Mouse (Mus musculus) neural tube, embryonic 12.5 days (tissue): Measurements from ENCODE around the gene Nif3l1. TPM values are rescaled to one million over a fixed set of nuclear protein-coding genes. Genes with fewer than 3 reads are reported as not detected.
A peak's percentile ranks its signal among the peaks of the same experiment; 100 is the strongest.

Experiments
- ATAC-seq: fragments of 200-750 bp; cut with Nextera tagmentation; 2 replicates; pipeline ENCODE4 v1.8.0; 2017; ENCODE audit warnings: low read depth, mild to moderate bottlenecking, moderate TSS enrichment, moderate library complexity; ENCODE audit not compliant: low FRiP score
- H3K27ac ChIP-seq: fragments of 300-500 bp; sonication (generic); 2 replicates; pipeline ENCODE4 v1.5.1; 2016
- H3K27me3 ChIP-seq: fragments of 300-500 bp; sonication (generic); replicated peaks from 2 replicates; pipeline ENCODE4 v1.6.1; 2016; ENCODE audit warnings: mild to moderate bottlenecking
- H3K36me3 ChIP-seq: fragments of 300-500 bp; sonication (generic); 2 replicates; pipeline ENCODE4 v1.6.1; 2016; ENCODE audit warnings: mild to moderate bottlenecking
- H3K4me1 ChIP-seq: fragments of 300-500 bp; sonication (generic); 2 replicates; pipeline ENCODE4 v1.6.1; 2016
- H3K4me2 ChIP-seq: fragments of 300-500 bp; sonication (generic); replicated peaks from 2 replicates; pipeline ENCODE4 v1.6.1; 2016; ENCODE audit warnings: mild to moderate bottlenecking
- H3K4me3 ChIP-seq: fragments of 300-500 bp; sonication (generic); 2 replicates; pipeline ENCODE4 v1.5.1; 2016
- H3K9ac ChIP-seq: fragments of 300-500 bp; sonication (generic); 2 replicates; pipeline ENCODE4 v1.6.1; 2016; ENCODE audit warnings: mild to moderate bottlenecking
- H3K9me3 ChIP-seq: fragments of 300-500 bp; sonication (generic); 2 replicates; pipeline ENCODE4 v1.6.1; 2016; ENCODE audit warnings: mild to moderate bottlenecking
- WGBS: fragments of 180-500 bp; shearing (Covaris S2); methylation state at CpG from one replicate; pipeline ENCODE4 v1.1.7; 2016; 5-methylcytosine and 5-hydroxymethylcytosine counted together
- polyA plus RNA-seq: library from polyadenylated mRNA; unstranded; fragments of >200 nt; fragmentation: Nextera tagmentation; extraction: Ambion mirVana; gene quantifications from 2 replicates; pipeline ENCODE4 v1.2.1, GENCODE M21; 2016

The Nif3l1 gene
- polyA plus RNA-seq, 1 experiment from 2014 or later, result 60.4 TPM

DNA sequence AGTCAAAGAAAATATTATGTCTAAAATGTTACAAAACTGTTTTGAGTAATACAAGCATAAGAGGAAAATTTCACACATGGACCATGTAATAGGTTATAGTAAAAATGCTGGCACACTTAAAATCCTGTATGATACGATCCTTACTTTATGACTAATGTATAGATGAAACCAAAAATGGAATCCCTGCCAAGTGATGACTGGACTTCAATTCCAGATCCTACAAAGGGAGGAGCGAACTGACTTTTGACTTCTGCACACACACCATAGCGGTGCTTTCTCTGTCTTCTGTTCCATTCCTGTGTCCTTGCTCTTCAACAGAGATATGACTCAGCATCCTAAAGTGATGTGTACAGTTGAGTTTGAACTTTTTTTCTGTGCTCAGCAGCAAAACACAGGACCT, 15.6 kb downstream of the Nif3l1 start:
- Histone ChIP-seq H3K9ac (no peak overlapping the region), H3K9me3 (no peaks in the 10 kb centered on the region), H3K36me3 (peaks cover 89% of the 10 kb centered on the region), H3K4me1 (no peaks in the 10 kb centered on the region), H3K27me3 (no peaks in the 10 kb centered on the region), H3K4me2 (no peak overlapping the region), H3K4me3 (no peak overlapping the region), H3K27ac (no peak overlapping the region)
- 94% methylated on average over 3 of the region's 3 CpGs for WGBS
- no peak for ATAC-seq

DNA sequence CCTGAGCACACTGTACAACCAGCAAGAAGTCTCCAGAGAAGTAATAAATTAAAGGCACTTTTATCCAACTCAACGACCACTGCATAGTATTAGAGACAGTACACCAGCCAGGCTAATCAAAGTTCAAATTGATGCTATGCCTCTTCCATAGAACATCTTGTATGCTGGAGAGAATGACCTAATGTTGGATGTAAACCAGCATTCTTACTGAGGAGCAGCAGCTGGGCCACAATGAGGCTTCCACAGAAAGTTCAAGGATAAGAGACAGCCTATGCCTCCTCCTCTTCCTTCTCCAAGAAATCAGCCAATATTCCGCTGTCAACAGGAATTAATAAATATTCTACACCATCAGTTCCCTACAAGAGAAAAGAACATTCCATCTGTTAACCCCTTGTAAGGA, 19.0 kb downstream of the Nif3l1 start:
- Histone ChIP-seq H3K36me3 (peaks cover 74% of the 10 kb centered on the region), H3K9ac (no peak overlapping the region), H3K4me2 (no peak overlapping the region), H3K27ac (no peak overlapping the region), H3K9me3 (no peaks in the 10 kb centered on the region), H3K4me3 (no peak overlapping the region), H3K4me1 (no peaks in the 10 kb centered on the region), H3K27me3 (no peaks in the 10 kb centered on the region)
- ATAC-seq, result no peak
- 86% methylated on average over 2 of the region's 2 CpGs for WGBS

DNA sequence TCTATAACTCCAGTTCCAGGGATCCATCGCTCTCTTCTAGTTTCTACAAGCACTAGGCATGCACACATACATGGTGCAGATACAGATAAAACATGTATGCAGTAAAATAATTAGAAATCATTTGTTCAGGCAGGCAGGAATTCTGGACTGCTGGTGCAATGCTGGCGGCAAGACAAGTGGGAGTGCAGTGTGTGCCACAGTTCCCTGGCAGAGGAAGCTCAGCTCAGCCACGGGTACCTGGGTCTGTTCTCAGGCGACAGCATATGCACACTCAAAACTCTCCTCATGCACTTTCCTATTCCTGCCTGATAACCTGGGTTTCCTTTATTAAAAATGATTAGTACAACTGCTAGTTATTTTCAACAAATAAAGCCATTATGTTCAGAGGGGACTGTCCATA, 20.1 kb downstream of the Nif3l1 start:
- peaks cover 79% of the 10 kb centered on the region for H3K36me3 ChIP-seq
- no peaks in the 10 kb centered on the region for H3K27me3 ChIP-seq
- WGBS, result 94% methylated on average over 4 of the region's 4 CpGs

DNA sequence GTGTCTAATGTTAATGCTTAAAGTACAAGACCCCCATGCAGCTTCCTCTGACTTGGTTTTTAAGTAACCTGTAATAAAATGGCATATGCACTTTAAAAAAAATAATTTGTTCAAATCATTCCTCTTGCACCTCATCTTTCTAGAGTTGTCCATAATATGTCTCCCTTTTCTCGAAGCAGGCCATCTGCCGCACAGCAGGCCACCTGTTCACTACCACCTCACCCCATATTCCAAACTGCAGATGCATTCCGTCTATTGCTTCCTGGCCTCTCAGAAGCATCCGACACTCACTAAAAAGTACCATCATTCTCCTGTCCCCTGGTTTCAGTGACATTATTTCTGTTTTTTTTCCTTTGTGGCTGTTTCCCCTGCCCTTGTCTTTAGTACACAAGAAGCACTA, 20.6 kb downstream of the Nif3l1 start:
- 93% methylated on average over 4 of the region's 4 CpGs for WGBS
- Histone ChIP-seq H3K4me2 (no peak overlapping the region), H3K4me1 (no peaks in the 10 kb centered on the region), H3K27ac (no peak overlapping the region), H3K4me3 (no peak overlapping the region), H3K27me3 (no peaks in the 10 kb centered on the region), H3K36me3 (peaks cover 80% of the 10 kb centered on the region), H3K9ac (no peak overlapping the region), H3K9me3 (no peaks in the 10 kb centered on the region)
- ATAC-seq, result no peak

More for the DNA sequence above, 20.1 kb downstream of the Nif3l1 start:
- Histone ChIP-seq H3K27ac (no peak overlapping the region), H3K4me2 (no peak overlapping the region), H3K9me3 (no peaks in the 10 kb centered on the region), H3K9ac (no peak overlapping the region), H3K4me3 (no peak overlapping the region), H3K4me1 (no peaks in the 10 kb centered on the region)
- ATAC-seq, result no peak

DNA sequence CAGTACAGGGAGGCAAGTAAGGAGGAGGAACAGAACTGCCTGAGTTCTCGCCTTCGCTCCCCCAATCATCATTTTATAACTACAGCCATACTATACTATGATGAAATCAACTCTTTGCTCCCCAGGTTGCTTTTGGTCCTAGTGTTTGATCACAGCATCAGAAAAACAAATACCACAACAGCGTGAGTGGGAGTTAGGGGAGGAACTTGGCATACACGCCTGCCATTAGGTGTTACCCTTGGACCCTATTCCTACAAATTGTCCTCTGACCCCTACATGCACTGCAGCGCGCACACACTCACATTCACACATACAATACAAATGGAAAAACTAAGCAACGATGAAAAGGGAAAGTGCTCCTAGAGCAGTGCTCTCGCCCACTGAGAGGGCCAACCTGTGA, 30.7 kb downstream of the Nif3l1 start:
- no peak for ATAC-seq
- Histone ChIP-seq H3K36me3 (peaks cover 78% of the 10 kb centered on the region), H3K27me3 (no peaks in the 10 kb centered on the region), H3K9ac (no peak overlapping the region), H3K4me3 (no peak overlapping the region), H3K4me1 (no peaks in the 10 kb centered on the region), H3K27ac (no peak overlapping the region), H3K9me3 (no peaks in the 10 kb centered on the region), H3K4me2 (no peak overlapping the region)
- WGBS, result 97% methylated on average over 8 of the region's 8 CpGs

DNA sequence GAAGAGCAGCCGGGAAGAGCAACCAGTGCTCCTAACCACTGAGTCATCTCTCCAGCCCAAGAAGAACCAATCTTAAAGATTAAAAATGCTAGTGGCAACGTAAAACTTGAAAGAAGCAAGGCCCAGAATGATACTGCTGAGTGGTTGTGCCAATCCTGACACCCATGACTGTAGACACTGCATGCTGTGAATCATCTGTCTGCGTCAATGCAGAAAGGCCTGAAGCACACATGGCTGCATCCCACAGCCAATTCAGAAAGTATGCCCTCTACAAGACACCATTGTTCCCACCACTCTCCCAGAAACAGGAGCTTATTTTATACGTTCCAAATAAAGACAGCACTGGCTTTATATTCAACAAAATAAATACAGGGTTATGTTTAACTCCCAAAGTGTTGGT, 37.7 kb downstream of the Nif3l1 start:
- Histone ChIP-seq H3K4me2 (no peak overlapping the region), H3K4me3 (no peak overlapping the region), H3K27me3 (no peaks in the 10 kb centered on the region), H3K9ac (no peak overlapping the region), H3K4me1 (no peaks in the 10 kb centered on the region), H3K36me3 (peaks cover 67% of the 10 kb centered on the region), H3K27ac (no peak overlapping the region), H3K9me3 (no peaks in the 10 kb centered on the region)
- no peak for ATAC-seq
- 92% methylated on average over 4 of the region's 4 CpGs for WGBS

DNA sequence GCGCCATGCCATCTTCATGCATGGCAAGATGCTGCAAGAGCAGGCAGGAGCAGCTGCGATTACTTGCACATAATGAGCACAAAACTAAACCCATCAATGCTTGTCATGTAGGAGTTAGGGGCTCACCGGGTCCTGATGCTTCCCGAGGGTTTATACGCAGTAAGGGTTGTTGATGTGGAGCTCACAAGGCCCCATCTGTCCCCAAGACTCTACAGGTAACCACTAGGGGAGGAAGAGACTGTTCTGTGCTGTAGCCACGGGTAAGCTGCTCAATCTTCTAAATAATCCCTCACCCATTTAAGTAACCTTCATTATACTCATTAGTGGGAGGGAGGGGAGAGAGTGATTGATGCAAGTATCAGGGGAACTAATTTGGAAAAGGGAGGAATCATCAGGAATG, 50.7 kb downstream of the Nif3l1 start:
- no peaks in the 10 kb centered on the region for H3K27me3 ChIP-seq
- H3K9ac ChIP-seq, result no peak overlapping the region
- no peak for ATAC-seq
- H3K4me1 ChIP-seq, result no peaks in the 10 kb centered on the region
- peaks cover 79% of the 10 kb centered on the region for H3K36me3 ChIP-seq
- WGBS, result 90% methylated on average over 6 of the region's 6 CpGs
- H3K9me3 ChIP-seq, result no peaks in the 10 kb centered on the region
- H3K4me3 ChIP-seq, result no peak overlapping the region
- H3K4me2 ChIP-seq, result no peak overlapping the region
- H3K27ac ChIP-seq, result no peak overlapping the region

DNA sequence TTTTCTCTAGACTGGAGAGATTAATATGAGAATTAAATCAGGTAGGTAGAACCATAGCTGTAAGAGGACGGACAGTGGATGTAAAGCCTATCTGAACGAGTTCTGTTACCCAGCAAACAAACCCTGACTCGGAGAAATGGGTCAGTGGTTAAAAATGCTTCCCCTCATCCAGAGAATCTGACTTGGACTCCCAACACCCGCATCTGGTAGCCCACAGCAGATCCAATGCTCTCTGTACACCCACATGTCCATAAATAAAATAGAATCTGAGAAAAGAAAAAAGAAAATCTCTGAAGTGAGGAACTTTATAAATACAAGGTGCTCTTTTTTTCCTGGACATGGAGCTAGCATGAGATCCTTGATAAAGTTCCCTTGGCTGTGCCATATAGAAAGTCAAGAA, 52.7 kb downstream of the Nif3l1 start:
- no peak overlapping the region for H3K9ac ChIP-seq
- no peaks in the 10 kb centered on the region for H3K4me1 ChIP-seq
- H3K27me3 ChIP-seq, result no peaks in the 10 kb centered on the region
- no peak overlapping the region for H3K4me2 ChIP-seq
- H3K4me3 ChIP-seq, result no peak overlapping the region
- no peak for ATAC-seq
- 92% methylated on average over 4 of the region's 4 CpGs for WGBS
- H3K27ac ChIP-seq, result no peak overlapping the region
- no peaks in the 10 kb centered on the region for H3K9me3 ChIP-seq
- peaks cover 58% of the 10 kb centered on the region for H3K36me3 ChIP-seq

DNA sequence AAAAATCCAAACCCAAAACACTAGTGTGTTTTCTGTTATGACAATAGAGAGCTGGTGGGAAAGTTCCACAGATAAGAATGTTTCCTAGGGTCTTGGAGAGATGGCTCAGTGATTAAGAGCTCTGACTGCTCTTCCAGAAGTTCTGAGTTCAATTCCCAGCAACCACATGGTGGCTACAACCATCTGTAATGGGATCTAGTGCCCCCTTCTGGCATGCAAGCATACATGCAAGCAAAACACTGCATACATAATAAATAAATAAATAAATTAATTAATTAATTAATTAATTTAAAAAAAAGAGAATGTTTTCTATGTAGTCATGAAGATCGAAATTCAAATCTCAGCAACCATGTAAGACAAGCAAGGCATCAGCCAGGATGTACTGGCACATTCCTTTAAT, 53.8 kb downstream of the Nif3l1 start:
- 100% methylated on average over 1 of the region's 1 CpGs for WGBS
- Histone ChIP-seq H3K36me3 (peaks cover 52% of the 10 kb centered on the region), H3K4me1 (peaks cover 10% of the 10 kb centered on the region), H3K27me3 (no peaks in the 10 kb centered on the region), H3K9ac (no peak overlapping the region), H3K4me2 (no peak overlapping the region), H3K27ac (no peak overlapping the region), H3K4me3 (no peak overlapping the region), H3K9me3 (no peaks in the 10 kb centered on the region)
- ATAC-seq, result no peak

DNA sequence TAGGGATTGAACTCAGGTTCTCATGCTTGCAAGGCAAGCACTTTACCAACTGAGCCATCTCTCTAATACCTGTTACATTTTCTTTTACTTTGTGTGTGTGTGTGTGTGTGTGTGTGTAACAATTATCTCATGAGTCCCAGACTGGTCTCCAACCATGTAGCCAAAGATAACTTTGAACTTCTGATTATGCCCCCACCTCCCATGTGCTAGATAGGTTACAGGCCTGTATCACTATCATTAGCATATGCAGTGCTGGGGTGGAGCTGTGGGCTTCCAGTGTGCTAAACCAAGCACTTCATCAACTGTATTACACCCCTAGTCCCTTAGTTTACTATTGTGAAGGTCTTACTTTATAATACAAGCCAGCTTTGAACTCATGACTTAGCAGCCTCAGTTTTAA, 58.2 kb downstream of the Nif3l1 start:
- peaks cover 11% of the 10 kb centered on the region for H3K9me3 ChIP-seq
- no peak overlapping the region for H3K9ac ChIP-seq
- H3K36me3 ChIP-seq, result peaks cover 27% of the 10 kb centered on the region
- no peaks in the 10 kb centered on the region for H3K27me3 ChIP-seq
- H3K4me1 ChIP-seq, result peaks cover 14% of the 10 kb centered on the region
- H3K4me3 ChIP-seq, result no peak overlapping the region
- no peak for ATAC-seq
- H3K27ac ChIP-seq, result no peak overlapping the region
- H3K4me2 ChIP-seq, result peak overlapping the region; percentile 91

DNA sequence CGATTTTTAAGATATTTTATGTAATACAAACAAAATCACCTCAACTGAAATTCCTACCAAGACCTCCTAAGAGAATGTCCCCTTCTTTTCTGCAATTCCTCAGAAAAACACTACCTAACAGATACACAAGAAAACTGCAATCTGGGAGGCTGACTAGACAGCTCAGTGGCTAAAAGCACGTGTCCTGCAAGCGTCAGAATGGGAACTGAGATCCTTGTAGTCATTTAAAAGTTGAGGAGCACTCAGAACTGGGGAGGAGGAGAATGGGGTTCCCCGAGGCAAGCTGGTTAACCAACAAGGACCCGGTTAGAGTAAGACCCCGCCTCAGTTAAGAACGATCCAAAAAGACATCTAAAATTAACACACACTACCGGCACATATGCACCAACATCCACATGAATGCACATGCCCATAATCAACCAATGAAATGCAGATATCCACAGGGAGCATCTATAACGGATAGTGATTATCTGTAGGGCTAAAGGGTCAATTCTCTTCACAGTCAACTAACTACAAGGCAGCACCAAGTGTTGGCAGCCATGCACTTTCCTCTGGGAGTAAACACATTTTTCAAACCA, 58.9 kb downstream of the Nif3l1 start:
- ATAC-seq, result no peak
- 35% methylated on average over 9 of the region's 9 CpGs for WGBS
- H3K27ac ChIP-seq, result no peak overlapping the region
- H3K4me2 ChIP-seq, result peak overlapping the region; percentile 91
- H3K36me3 ChIP-seq, result peaks cover 22% of the 10 kb centered on the region
- H3K4me3 ChIP-seq, result peak overlapping the region; percentile 85
- H3K4me1 ChIP-seq, result peaks cover 14% of the 10 kb centered on the region
- H3K9ac ChIP-seq, result peak overlapping the region; percentile 88
- H3K9me3 ChIP-seq, result peaks cover 17% of the 10 kb centered on the region
- no peaks in the 10 kb centered on the region for H3K27me3 ChIP-seq

DNA sequence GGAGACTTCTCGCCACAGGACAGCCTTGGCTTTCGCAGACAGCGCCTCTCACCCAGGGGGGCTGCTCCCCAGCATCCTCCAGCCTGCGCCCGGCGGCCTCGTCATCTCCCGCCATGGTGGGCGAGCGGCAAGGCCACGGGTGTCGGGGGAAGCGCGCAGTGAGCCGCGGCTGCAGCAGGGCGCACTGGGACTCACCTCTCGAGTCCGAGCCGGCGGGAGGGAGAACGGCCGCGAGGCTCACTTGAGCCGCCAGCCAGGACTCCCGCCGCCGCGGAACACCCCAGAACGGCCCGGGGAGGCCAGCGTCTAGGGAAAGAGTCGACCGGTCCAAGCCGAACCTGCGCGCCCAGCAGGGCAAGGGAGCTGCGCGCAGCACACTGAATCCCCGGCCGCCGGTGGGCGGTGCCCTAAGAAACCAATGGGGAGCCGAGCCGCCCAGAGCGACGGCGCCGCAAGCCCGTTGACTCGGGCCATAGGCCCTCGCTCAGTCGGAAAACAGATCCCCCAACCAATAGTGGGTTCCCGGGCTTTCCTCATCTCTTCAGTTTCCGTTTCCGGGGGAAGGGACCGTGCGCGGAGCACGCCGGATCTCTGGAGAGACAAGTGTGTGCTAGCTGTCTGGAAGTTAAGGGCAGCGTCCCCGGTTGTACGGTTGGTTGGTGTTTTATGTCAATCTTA, 59.8 kb downstream of the Nif3l1 start, which contains the start of gene Orc2:
Gene Orc2, minus strand, starts transcription at position 533 of the 678 bp plus-strand sequence.
- H3K36me3 ChIP-seq, result peaks cover 15% of the 10 kb centered on the region
- peak within 1 kb of the TSS; percentile 66 for H3K27ac ChIP-seq
- peaks cover 14% of the 10 kb centered on the region for H3K4me1 ChIP-seq
- peak; percentile 100 for ATAC-seq
- peak within 1 kb of the TSS; percentile 91 for H3K4me2 ChIP-seq
- under 1% methylated on average over 64 of the region's 64 CpGs for WGBS
- H3K9ac ChIP-seq, result peak within 1 kb of the TSS; percentile 88
- no peaks in the 10 kb centered on the region for H3K27me3 ChIP-seq
- peak within 1 kb of the TSS; percentile 85 for H3K4me3 ChIP-seq
- peaks cover 17% of the 10 kb centered on the region for H3K9me3 ChIP-seq

DNA sequence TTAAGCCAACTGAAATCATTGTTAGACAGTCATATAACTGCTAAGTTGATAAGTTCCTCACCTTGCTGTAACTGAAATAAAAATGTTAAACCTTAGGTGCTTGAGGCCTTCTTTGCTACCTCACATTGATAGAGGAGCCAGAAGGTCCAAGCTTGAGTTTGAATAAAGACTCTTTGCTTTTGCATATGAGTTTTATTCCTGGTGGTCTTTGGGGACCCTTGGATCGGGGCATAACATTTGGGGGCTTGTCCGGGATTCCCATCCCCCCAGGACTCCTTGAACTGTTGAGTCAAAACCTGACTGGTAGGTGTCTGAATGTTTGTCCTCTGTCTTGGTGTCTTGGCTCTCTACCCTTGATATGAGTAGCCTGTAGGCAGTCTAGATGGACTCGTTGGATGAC, 62.3 kb downstream of the Nif3l1 start:
- peaks cover 17% of the 10 kb centered on the region for H3K9me3 ChIP-seq
- H3K9ac ChIP-seq, result no peak overlapping the region
- no peak overlapping the region for H3K27ac ChIP-seq
- H3K27me3 ChIP-seq, result no peaks in the 10 kb centered on the region
- peaks cover 14% of the 10 kb centered on the region for H3K4me1 ChIP-seq
- ATAC-seq, result no peak
- H3K4me3 ChIP-seq, result no peak overlapping the region
- WGBS, result 95% methylated on average over 3 of the region's 3 CpGs
- peaks cover 6% of the 10 kb centered on the region; the same call in 1 of the 2 replicates for H3K36me3 ChIP-seq
- H3K4me2 ChIP-seq, result no peak overlapping the region
